Mouse (Mus musculus): ENCODE data around the gene Irf1. TPM values are rescaled to one million over a fixed set of nuclear protein-coding genes. Genes with fewer than 3 reads are reported as not detected.

The Irf1 gene
- total and polyA plus RNA-seq, 3 experiments, result 17.8 to 64.9 (median 23.6) TPM

DNA sequence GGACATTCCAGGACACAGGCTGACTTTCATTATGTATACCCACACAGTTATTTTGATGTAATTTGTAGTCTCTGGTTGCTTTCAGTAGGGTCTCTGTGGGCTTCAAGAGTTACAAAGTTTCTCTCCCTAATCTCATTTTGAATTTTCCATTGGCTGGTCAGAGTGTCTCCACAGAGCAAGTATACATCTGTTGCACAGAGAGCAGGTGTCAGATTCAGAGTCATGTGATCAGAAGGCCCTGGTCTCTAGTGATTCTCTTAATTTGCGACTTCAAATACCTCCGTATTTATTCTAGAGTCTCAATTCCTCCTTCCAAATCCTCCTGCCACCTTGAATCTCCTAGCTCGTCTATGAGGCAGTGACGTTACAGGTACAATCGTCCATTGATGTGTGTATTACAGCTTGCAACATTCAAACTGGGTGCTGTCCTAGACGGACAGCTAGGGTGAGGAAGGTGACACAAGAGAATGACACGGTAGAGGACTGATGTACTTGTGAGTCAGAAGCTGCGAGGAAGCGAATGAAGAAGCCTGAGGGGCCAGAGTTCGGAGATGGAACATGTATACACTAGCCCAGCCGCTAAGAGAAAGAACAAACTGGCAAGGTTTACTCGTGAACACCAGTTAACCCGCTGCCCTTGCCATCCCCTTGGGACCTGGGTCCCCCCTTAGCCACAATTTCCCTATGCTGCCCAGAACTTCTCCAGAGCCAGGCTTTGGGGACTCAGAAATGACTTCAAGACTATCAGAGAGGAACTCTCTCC lies 1.2 kb upstream of the Irf1 start:
- in situ Hi-C loops (cut with MboI; ENCODE audit: low pct_ligation_motif_present, low pct_unique_long_range_greater_than_20kb, low sequenced_read_pairs) (no loop called here), dilution Hi-C loops (cut with MboI; ENCODE audit: extremely low pct_ligation_motif_present, extremely low pct_unique_long_range_greater_than_20kb, low sequenced_read_pairs) (no loop called here)
- Histone ChIP-seq H3K79me2 (replicated peaks; ENCODE audit: control insufficient read depth, extremely low read depth, insufficient read depth, poor library complexity, severe bottlenecking) (peaks cover 37% of the 10 kb centered on the region), H3K27me3 (replicated peaks) (no peaks in the 10 kb centered on the region), H3K4me3 (replicated peaks in 1 of 3; ENCODE audit: low read depth in 2 of 3, low read length in 2 of 3, poor library complexity in 1 of 3) (peak overlapping the region; percentile 31 to 77 (median 41)), H3K4me2 (ENCODE audit: insufficient read depth, low read depth, poor library complexity, severe bottlenecking) (peak overlapping the region; percentile 94), H3K36me3 (replicated peaks in 1 of 2; ENCODE audit: control insufficient read depth in 1 of 2, insufficient read depth in 1 of 2, low read length in 1 of 2) (peaks cover 22 to 25% of the 10 kb centered on the region in 2 experiments), H3K4me1 (ENCODE audit: control insufficient read depth in 1 of 2, insufficient read depth in 2 of 2) (peaks cover 28 to 73% of the 10 kb centered on the region in 2 experiments), H3K9ac (ENCODE audit: insufficient read depth, low read depth) (peak overlapping the region; percentile 58), H3K27ac (ENCODE audit: insufficient read depth, low read depth) (peak overlapping the region; percentile 94), H3K9me3 (replicated peaks; ENCODE audit: low read length) (no peaks in the 10 kb centered on the region)
- peak; percentile 73 for DNase-seq (ENCODE audit: extremely low read depth)
- TF ChIP-seq JUND (conservative IDR thresholded peaks at IDR 0.05; ENCODE audit: low read depth, low read length), result 0 out of 2 replicates have a peak, but pooled peaks have one; percentile 24
- TF ChIP-seq TBP (conservative IDR thresholded peaks at IDR 0.05; ENCODE audit: low read depth, low read length), result 0 out of 2 replicates have a peak, but pooled peaks have one; percentile 35
- TF ChIP-seq USF2 (conservative IDR thresholded peaks at IDR 0.05; ENCODE audit: low read depth, low read length), result peak; percentile 86
- TF ChIP-seq MXI1 (IDR thresholded peaks at IDR 0.05; ENCODE audit: low read depth, low read length), result peak; percentile 40; the same call in 1 of the 2 replicates
- peak; percentile 54; the same call in 1 of the 2 replicates for TF ChIP-seq MEF2A (IDR thresholded peaks at IDR 0.05; ENCODE audit: borderline replicate concordance, low read depth, low read length)
- TF ChIP-seq EP300 (IDR thresholded peaks at IDR 0.05; ENCODE audit: low read length), result peak; percentile 87
- peak; percentile 84 for TF ChIP-seq USF1 (IDR thresholded peaks at IDR 0.05; ENCODE audit: low read depth, low read length)
- TF ChIP-seq MAX (IDR thresholded peaks at IDR 0.05; ENCODE audit: low read length), result peak; percentile 66
- peak; percentile 65 for TF ChIP-seq IRF4 (IDR thresholded peaks at IDR 0.05; ENCODE audit: low read depth, low read length)
- TF ChIP-seq MYC (IDR thresholded peaks at IDR 0.05; ENCODE audit: low read depth, low read length), result peak; percentile 60; the same call in 1 of the 2 replicates
- TF ChIP-seq ZC3H11A (IDR thresholded peaks at IDR 0.05; ENCODE audit: low read depth, low read length), result no peak
- no peak for TF ChIP-seq RCOR1 (conservative IDR thresholded peaks at IDR 0.05; ENCODE audit: low read depth, low read length)
- TF ChIP-seq PAX5 (IDR thresholded peaks at IDR 0.05; ENCODE audit: low read length), result no peak
- TF ChIP-seq SMC3 (IDR thresholded peaks at IDR 0.05; ENCODE audit: low read depth, low read length), result peak; percentile 14; the same call in 1 of the 2 replicates
- no peak for TF ChIP-seq CHD1 (IDR thresholded peaks at IDR 0.05; ENCODE audit: low read depth, low read length)
- peak; percentile 38; the same call in 1 of the 2 replicates for TF ChIP-seq POLR2A (IDR thresholded peaks at IDR 0.05; ENCODE audit: low read depth, low read length)
- peak; percentile 96 for TF ChIP-seq TCF12 (IDR thresholded peaks at IDR 0.05; ENCODE audit: low read depth, low read length)
- TF ChIP-seq GABPA (IDR thresholded peaks at IDR 0.05; ENCODE audit: insufficient replicate concordance, low read depth, low read length), result no peak
- peak; percentile 92 for TF ChIP-seq BHLHE40 (IDR thresholded peaks at IDR 0.05; ENCODE audit: low read depth, low read length)
- TF ChIP-seq ZMIZ1 (IDR thresholded peaks at IDR 0.05; ENCODE audit: low read depth, low read length), result peak; percentile 19; the same call in 1 of the 2 replicates
- peak; percentile 78; the same call in 1 of the 2 replicates for TF ChIP-seq ETS1 (conservative IDR thresholded peaks at IDR 0.05; ENCODE audit: low read depth, low read length)
- TF ChIP-seq NRF1 (IDR thresholded peaks at IDR 0.05; ENCODE audit: low read depth, low read length), result 0 out of 2 replicates have a peak, but pooled peaks have one; percentile 13
